20 mouse cellular contexts compared by ENCODE assay signal in genomic region chr11:36307276-36307675, GRCm38 (mm10).
A peak's percentile ranks its signal among the peaks of the same experiment; 100 is the strongest.
DNase-seq lines count a peak whose midpoint lies in the region; ATAC-seq lines count a peak whose summit lies in the region.
"Had no signal": no experiment of that assay in that cellular context is flagged by ENCODE, and none has a peak within 500 bp of the region (broad histone marks: within the 10 kb centered on the region; RNA-seq: fewer than 3 reads in every experiment).

No protein-coding gene starts in this region.

- H3K9ac ChIP-seq in hindbrain, embryonic 13.5 days = no peak overlapping the region
- H3K9ac ChIP-seq in hindbrain, embryonic 11.5 days (ENCODE audit: low read depth, low read length) = no peak overlapping the region
- H3K9ac ChIP-seq: embryonic facial prominence, embryonic 13.5 days; limb, embryonic 12.5 days; liver, embryonic 15.5 days; neural tube, embryonic 13.5 days had no signal

- no peaks in the 10 kb centered on the region for H3K36me3 ChIP-seq in hindbrain, embryonic 13.5 days
- H3K36me3 ChIP-seq in hindbrain, embryonic 11.5 days (ENCODE audit: control insufficient read depth, insufficient read depth, low read length) = no peaks in the 10 kb centered on the region
- H3K36me3 ChIP-seq: embryonic facial prominence, embryonic 13.5 days; limb, embryonic 12.5 days; liver, embryonic 15.5 days; neural tube, embryonic 13.5 days had no signal

- H3K27me3 ChIP-seq in hindbrain, embryonic 13.5 days = no peaks in the 10 kb centered on the region
- no peaks in the 10 kb centered on the region for H3K27me3 ChIP-seq in hindbrain, embryonic 11.5 days (ENCODE audit: control insufficient read depth, insufficient read depth, low read length)
- H3K27me3 ChIP-seq: embryonic facial prominence, embryonic 13.5 days; liver, embryonic 15.5 days; megakaryocyte, embryonic 14.5 days; neural tube, embryonic 13.5 days had no signal

- H3K9me3 ChIP-seq in hindbrain, embryonic 13.5 days = no peaks in the 10 kb centered on the region
- no peaks in the 10 kb centered on the region for H3K9me3 ChIP-seq in hindbrain, embryonic 11.5 days (ENCODE audit: control insufficient read depth, low read length)
- H3K9me3 ChIP-seq: embryonic facial prominence, embryonic 13.5 days; limb, embryonic 12.5 days; liver, embryonic 15.5 days; neural tube, embryonic 13.5 days had no signal

- peak; percentile 12 to 25 for DNase-seq in cerebellum, adult 18-20 months
- no peak for DNase-seq in cerebellum, adult 11 months
- DNase-seq in hindbrain, embryonic 11.5 days (ENCODE audit: low spot score) = no peak
- peak; percentile 38 for DNase-seq in right cerebral cortex, adult 18-20 months
- DNase-seq in right cerebral cortex, postnatal 10 days (ENCODE audit: low spot score in 2 of 2) = no peak
- DNase-seq in telencephalon, adult 2 months (ENCODE audit: low read depth, low spot score) = peak; percentile 31
- DNase-seq in adrenal gland, postnatal 4 days (ENCODE audit: low spot score in 2 of 2) = no peak
- DNase-seq: adrenal gland, postnatal 25 days; gastrocnemius, adult 2 months; heart, adult 18-20 months; kidney, adult 11 months; kidney, postnatal 36 days; lung, postnatal 10 days had no signal

- WGBS in hindbrain, embryonic 13.5 days = 93% methylated on average over 6 of the region's 6 CpGs
- 93% methylated on average over 6 of the region's 6 CpGs for WGBS in hindbrain, embryonic 11.5 days

- H3K4me3 ChIP-seq in hindbrain, embryonic 13.5 days = no peak overlapping the region
- H3K4me3 ChIP-seq in hindbrain, embryonic 11.5 days (ENCODE audit: low read depth, low read length) = no peak overlapping the region
- H3K4me3 ChIP-seq: embryonic facial prominence, embryonic 13.5 days; gastrocnemius, adult 2 months; limb, embryonic 12.5 days; liver, embryonic 15.5 days; megakaryocyte, embryonic 14.5 days; neural tube, embryonic 13.5 days had no signal

- H3K4me2 ChIP-seq in hindbrain, embryonic 13.5 days = no peak overlapping the region
- H3K4me2 ChIP-seq in hindbrain, embryonic 11.5 days (replicated peaks; ENCODE audit: low read depth, low read length) = no peak overlapping the region
- H3K4me2 ChIP-seq: embryonic facial prominence, embryonic 13.5 days; limb, embryonic 12.5 days; liver, embryonic 15.5 days; neural tube, embryonic 13.5 days had no signal

- H3K27ac ChIP-seq in hindbrain, embryonic 13.5 days = 0 out of 2 replicates have a peak overlapping the region, but pooled peaks have one; percentile 18
- H3K27ac ChIP-seq in hindbrain, embryonic 11.5 days (ENCODE audit: low read depth, low read length) = no peak overlapping the region
- H3K27ac ChIP-seq: embryonic facial prominence, embryonic 13.5 days; gastrocnemius, adult 2 months; limb, embryonic 12.5 days; liver, embryonic 15.5 days; neural tube, embryonic 13.5 days had no signal

- no peak for ATAC-seq in hindbrain, embryonic 13.5 days (ENCODE audit: low FRiP score)
- ATAC-seq in hindbrain, embryonic 11.5 days (ENCODE audit: low FRiP score) = no peak
- ATAC-seq: hindbrain, embryonic 16.5 days had no signal

- peaks cover 11% of the 10 kb centered on the region for H3K4me1 ChIP-seq in hindbrain, embryonic 13.5 days (replicated peaks)
- no peaks in the 10 kb centered on the region for H3K4me1 ChIP-seq in hindbrain, embryonic 11.5 days (replicated peaks; ENCODE audit: control insufficient read depth, insufficient read depth, low read length)
- H3K4me1 ChIP-seq: liver, embryonic 15.5 days; megakaryocyte, embryonic 14.5 days had no signal

Comparison
In these comparisons a context has a peak if more than half of its experiments do, and no peak if none do; other contexts are left out.
1. DNase-seq: peak in cerebellum, adult 18-20 months (2 of 2), right cerebral cortex, adult 18-20 months (single experiment) and telencephalon, adult 2 months (single experiment); none in cerebellum, adult 11 months (single experiment), hindbrain, embryonic 11.5 days (single experiment), right cerebral cortex, postnatal 10 days (0 of 2) and adrenal gland, postnatal 4 days (0 of 2).